Mouse (Mus musculus) frontal cortex, postnatal 14 days (tissue): ENCODE data around the gene Nop14.
"Not testable (repeated sequence)": the region's sequence is repeated elsewhere in the genome, so short reads cannot be mapped to it uniquely, and the experiment has no call there.

Experiments
- DNase-seq, 2 experiments: peaks; one replicate each; pipeline ENCODE4 v3.0.0; 2022; ENCODE audit warnings: low spot score in 2 of 2

The Nop14 gene

GRCm38 (mm10) chr5:34632996-34633395 lies 27.0 kb downstream of the Nop14 start:
- DNase-seq, result no peak

- no peak for DNase-seq
Observed at GRCm38 (mm10) chr5:34609966-34610365, 50.0 kb downstream of the Nop14 start.

- no peak for DNase-seq
Observed at GRCm38 (mm10) chr5:34608226-34608625, 51.7 kb downstream of the Nop14 start.

- DNase-seq, result no peak
Observed at GRCm38 (mm10) chr5:34607100-34607880, 52.7 kb downstream of the Nop14 start.

- no peak for DNase-seq
Observed at GRCm38 (mm10) chr5:34604576-34604975, 55.4 kb downstream of the Nop14 start.

GRCm38 (mm10) chr5:34593202-34593727 lies 66.7 kb downstream of the Nop14 start:
- DNase-seq, result no peak

GRCm38 (mm10) chr5:34592666-34593065 lies 67.3 kb downstream of the Nop14 start:
- DNase-seq, result no peak

GRCm38 (mm10) chr5:34592224-34592623 lies 67.7 kb downstream of the Nop14 start:
- not testable (repeated sequence) for DNase-seq

- no peak for DNase-seq
Observed at GRCm38 (mm10) chr5:34591388-34592004, 68.5 kb downstream of the Nop14 start.

GRCm38 (mm10) chr5:34590702-34591101 lies 69.2 kb downstream of the Nop14 start:
- no peak for DNase-seq

GRCm38 (mm10) chr5:34590059-34590458 lies 69.9 kb downstream of the Nop14 start:
- no peak for DNase-seq
